Mouse (Mus musculus) hindbrain, postnatal 0 days (tissue): ENCODE measurements around the gene Vdr. TPM values are rescaled to one million over a fixed set of nuclear protein-coding genes. Genes with fewer than 3 reads are reported as not detected.

Experiments used
- ATAC-seq: fragments of 200-750 bp; cut with Nextera tagmentation; 2 replicates; pipeline ENCODE4 v1.8.0; 2017; ENCODE audit warnings: mild to moderate bottlenecking, moderate TSS enrichment, moderate library complexity
- DNase-seq: peaks from one replicate; pipeline ENCODE4 v3.0.0-alpha.2; 2015; ENCODE audit warnings: low spot score
- H3K27ac ChIP-seq: fragments of 300-500 bp; sonication (generic); 2 replicates; pipeline ENCODE4 v1.5.1; 2014; ENCODE audit warnings: mild to moderate bottlenecking
- H3K27me3 ChIP-seq: fragments of 300-500 bp; sonication (generic); 2 replicates; pipeline ENCODE4 v1.6.1; 2014; ENCODE audit warnings: low read length, mixed read lengths; ENCODE audit not compliant: insufficient read depth
- H3K36me3 ChIP-seq: fragments of 300-500 bp; sonication (generic); 2 replicates; pipeline ENCODE4 v1.6.1; 2014; ENCODE audit warnings: low read length, mixed read lengths; ENCODE audit not compliant: insufficient read depth
- H3K4me1 ChIP-seq: fragments of 300-500 bp; sonication (generic); 2 replicates; pipeline ENCODE4 v1.6.1; 2014; ENCODE audit warnings: antibody characterized with exemption, low read length, mixed read lengths; ENCODE audit not compliant: insufficient read depth
- H3K4me2 ChIP-seq: fragments of 300-500 bp; sonication (generic); 2 replicates; pipeline ENCODE4 v1.6.1; 2014; ENCODE audit warnings: low read depth, mild to moderate bottlenecking, low read length, moderate library complexity, mixed read lengths
- H3K4me3 ChIP-seq: fragments of 300-500 bp; sonication (generic); 2 replicates; pipeline ENCODE4 v1.5.1; 2014; ENCODE audit warnings: low read length
- H3K9ac ChIP-seq: fragments of 300-500 bp; sonication (generic); replicated peaks from 2 replicates; pipeline ENCODE4 v1.6.1; 2014; ENCODE audit warnings: mild to moderate bottlenecking, low read length, moderate library complexity, mixed read lengths
- H3K9me3 ChIP-seq: fragments of 300-500 bp; sonication (generic); 2 replicates; pipeline ENCODE4 v1.6.1; 2016; ENCODE audit warnings: low read length, mixed read lengths
- CTCF ChIP-seq: IDR thresholded peaks from 2 replicates; pipeline ENCODE4 v1.5.1; 2016; ENCODE audit warnings: antibody characterized with exemption, control low read depth, low read depth
- WGBS: fragments of 180-500 bp; shearing (Covaris S2); extraction: QIAGEN DNeasy Blood & Tissue Kit; methylation state at CpG from one replicate; pipeline ENCODE4 v1.1.7; 2014; 5-methylcytosine and 5-hydroxymethylcytosine counted together
- polyA plus RNA-seq: library from polyadenylated mRNA; unstranded; fragments of >200 nt; fragmentation: Nextera tagmentation; extraction: Ambion mirVana; gene quantifications from 2 replicates; pipeline ENCODE4 v1.2.1, GENCODE M21; 2015
- total RNA-seq: library from RNA; depleted of rRNA; stranded (reverse); fragments of >200 nt; gene quantifications from 2 replicates; pipeline ENCODE4 v1.2.3, GENCODE M21; 2014

Vdr gene
- total and polyA plus RNA-seq, 2 experiments from 2014 or later = 0.26 to 0.76 TPM

DNA sequence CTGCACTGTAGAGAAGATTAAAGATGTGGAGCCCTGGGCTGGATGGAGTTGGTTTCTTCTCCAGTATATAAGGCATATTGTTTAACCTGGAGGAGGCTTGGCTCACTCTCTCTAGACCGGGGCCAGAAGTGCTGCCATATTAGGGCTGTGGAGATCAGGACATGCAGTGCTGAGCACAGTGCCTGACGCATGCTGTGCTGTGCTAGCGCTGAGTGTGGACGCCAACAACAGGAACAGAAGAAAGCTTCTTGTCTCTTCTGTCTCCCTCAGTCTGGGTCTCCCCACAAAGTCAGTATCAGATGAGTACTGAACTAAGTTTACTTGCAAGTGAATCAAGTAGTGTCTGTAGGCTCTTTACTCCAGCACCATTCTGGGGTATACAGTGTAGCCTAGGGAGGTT lies 71.0 kb downstream of the Vdr start:
- 0 out of 2 replicates have a peak, but pooled peaks cover 8% of the 10 kb centered on the region for H3K4me1 ChIP-seq
- H3K36me3 ChIP-seq = no peaks in the 10 kb centered on the region
- peak overlapping the region; percentile 11; the same call in 1 of the 2 replicates for H3K27ac ChIP-seq
- no peak overlapping the region for H3K4me3 ChIP-seq
- ATAC-seq (no peak), DNase-seq (no peak)
- H3K9me3 ChIP-seq = no peaks in the 10 kb centered on the region
- no peaks in the 10 kb centered on the region for H3K27me3 ChIP-seq
- H3K4me2 ChIP-seq = no peak overlapping the region
- no peak for TF ChIP-seq CTCF
- no peak overlapping the region for H3K9ac ChIP-seq
- WGBS = 53% methylated on average over 4 of the region's 4 CpGs

DNA sequence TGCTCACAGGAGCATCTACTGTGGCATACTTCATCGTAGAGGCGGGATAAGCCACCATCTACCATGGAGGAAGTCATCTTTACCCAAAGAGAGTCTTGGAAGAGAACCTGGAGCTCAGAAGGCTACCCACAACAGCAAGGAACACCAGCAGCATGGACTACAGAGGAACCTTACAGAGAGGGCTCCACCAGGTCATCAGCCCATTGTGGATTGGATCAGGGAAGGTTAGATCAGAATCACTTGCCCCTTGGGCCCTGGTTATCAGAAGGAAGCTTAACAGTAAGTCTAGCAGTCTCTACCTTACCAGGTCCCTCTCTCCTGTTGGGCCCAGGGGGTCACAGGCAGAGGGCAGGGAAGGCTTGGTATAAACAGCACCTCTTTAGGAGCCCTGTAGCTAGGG lies 71.4 kb downstream of the Vdr start:
- Histone ChIP-seq H3K36me3 (no peaks in the 10 kb centered on the region), H3K27ac (peak overlapping the region; percentile 32; the same call in 1 of the 2 replicates), H3K4me3 (no peak overlapping the region), H3K4me2 (no peak overlapping the region), H3K4me1 (0 out of 2 replicates have a peak, but pooled peaks cover 8% of the 10 kb centered on the region), H3K9ac (no peak overlapping the region), H3K27me3 (no peaks in the 10 kb centered on the region), H3K9me3 (no peaks in the 10 kb centered on the region)
- ATAC-seq (no peak), DNase-seq (no peak)
- no peak for TF ChIP-seq CTCF
- WGBS = 94% methylated on average over 2 of the region's 2 CpGs

DNA sequence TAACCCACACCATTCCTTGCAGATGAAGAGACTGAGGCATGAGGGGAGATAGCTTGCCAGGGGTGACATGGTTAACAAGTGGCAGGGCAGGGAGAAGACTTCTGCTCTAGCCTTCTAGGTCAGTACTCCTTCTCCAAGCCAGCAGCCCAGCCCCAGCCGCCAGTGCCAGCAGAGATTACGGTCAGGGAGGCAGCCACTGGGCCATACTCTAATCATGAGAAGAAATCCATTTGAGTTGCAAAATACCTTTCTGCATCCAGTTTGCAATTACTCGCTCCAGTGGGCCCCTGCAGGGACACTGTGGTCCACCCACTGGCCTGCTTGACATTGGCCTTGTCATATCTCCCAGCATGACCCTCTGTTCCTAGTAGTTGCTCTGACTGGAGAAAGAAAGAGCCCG lies 72.0 kb downstream of the Vdr start:
- Histone ChIP-seq H3K4me2 (no peak overlapping the region), H3K9ac (no peak overlapping the region), H3K4me3 (no peak overlapping the region), H3K9me3 (no peaks in the 10 kb centered on the region), H3K4me1 (0 out of 2 replicates have a peak, but pooled peaks cover 8% of the 10 kb centered on the region), H3K27me3 (no peaks in the 10 kb centered on the region), H3K36me3 (no peaks in the 10 kb centered on the region), H3K27ac (0 out of 2 replicates have a peak overlapping the region, but pooled peaks have one; percentile 62)
- WGBS = 55% methylated on average over 4 of the region's 4 CpGs
- ATAC-seq (peak; percentile 55), DNase-seq (peak; percentile 54)
- TF ChIP-seq CTCF = no peak

DNA sequence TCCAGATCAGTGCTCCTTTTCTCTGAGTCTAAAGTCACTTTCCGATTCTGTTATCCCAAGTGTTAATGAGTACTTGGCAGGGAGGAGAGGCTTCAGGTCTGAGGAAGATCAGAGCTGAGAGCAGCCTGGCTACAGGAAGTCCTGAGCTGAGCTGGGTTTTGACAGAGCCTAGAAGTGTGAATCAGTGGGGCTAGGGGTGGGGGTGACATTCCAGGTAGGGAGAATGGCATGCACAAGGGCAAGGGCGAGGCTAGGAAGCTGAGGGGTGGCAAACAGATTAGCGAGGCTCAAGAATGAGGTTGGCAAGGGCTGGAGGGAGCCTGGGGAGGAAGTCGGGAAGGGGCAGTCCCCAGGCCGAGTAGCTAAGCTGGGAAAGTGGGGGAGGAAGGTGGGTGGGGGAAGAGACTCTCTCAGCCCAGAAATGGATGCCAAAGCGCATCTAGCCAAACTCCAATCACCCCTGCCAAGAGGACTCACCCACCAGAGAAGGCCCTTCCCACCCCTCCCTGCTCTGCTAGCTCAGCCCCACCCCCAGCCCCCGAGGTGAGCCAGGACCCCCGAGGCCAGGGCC lies 72.9 kb downstream of the Vdr start:
- no peaks in the 10 kb centered on the region for H3K36me3 ChIP-seq
- 0 out of 2 replicates have a peak, but pooled peaks cover 8% of the 10 kb centered on the region for H3K4me1 ChIP-seq
- no peak overlapping the region for H3K4me2 ChIP-seq
- no peak overlapping the region for H3K4me3 ChIP-seq
- DNase-seq (peak; percentile 61), ATAC-seq (peak; percentile 30; the same call in 1 of the 2 replicates)
- no peak overlapping the region for H3K9ac ChIP-seq
- peak overlapping the region; percentile 62; the same call in 1 of the 2 replicates for H3K27ac ChIP-seq
- TF ChIP-seq CTCF = no peak
- WGBS = 22% methylated on average over 8 of the region's 8 CpGs
- no peaks in the 10 kb centered on the region for H3K9me3 ChIP-seq
- no peaks in the 10 kb centered on the region for H3K27me3 ChIP-seq

DNA sequence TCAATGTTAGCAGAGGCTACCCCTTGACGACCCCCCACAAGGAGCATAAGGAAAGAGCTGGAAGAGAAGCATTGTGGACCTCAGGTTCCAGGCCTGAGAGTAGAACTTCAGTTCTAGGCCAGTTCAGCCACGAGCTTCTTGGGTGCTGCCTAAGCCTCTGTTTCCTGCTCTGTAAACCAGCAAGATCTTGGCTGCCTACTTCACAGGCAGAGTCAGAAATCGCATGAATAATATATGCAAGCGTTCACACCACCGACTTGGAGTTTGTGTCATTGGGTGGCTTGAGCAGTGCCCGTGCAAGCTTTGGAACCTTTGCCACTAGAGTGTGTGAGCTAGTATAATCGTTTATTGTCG lies 73.6 kb downstream of the Vdr start:
- TF ChIP-seq CTCF = no peak
- H3K4me1 ChIP-seq = peaks cover 14% of the 10 kb centered on the region; the same call in 1 of the 2 replicates
- 56% methylated on average over 8 of the region's 8 CpGs for WGBS
- H3K9me3 ChIP-seq = no peaks in the 10 kb centered on the region
- ATAC-seq = no peak
- H3K27me3 ChIP-seq = no peaks in the 10 kb centered on the region
- H3K36me3 ChIP-seq = no peaks in the 10 kb centered on the region
- no peak overlapping the region for H3K4me3 ChIP-seq
- H3K27ac ChIP-seq = 0 out of 2 replicates have a peak overlapping the region, but pooled peaks have one; percentile 62
- DNase-seq = no peak
- no peak overlapping the region for H3K9ac ChIP-seq
- H3K4me2 ChIP-seq = no peak overlapping the region

DNA sequence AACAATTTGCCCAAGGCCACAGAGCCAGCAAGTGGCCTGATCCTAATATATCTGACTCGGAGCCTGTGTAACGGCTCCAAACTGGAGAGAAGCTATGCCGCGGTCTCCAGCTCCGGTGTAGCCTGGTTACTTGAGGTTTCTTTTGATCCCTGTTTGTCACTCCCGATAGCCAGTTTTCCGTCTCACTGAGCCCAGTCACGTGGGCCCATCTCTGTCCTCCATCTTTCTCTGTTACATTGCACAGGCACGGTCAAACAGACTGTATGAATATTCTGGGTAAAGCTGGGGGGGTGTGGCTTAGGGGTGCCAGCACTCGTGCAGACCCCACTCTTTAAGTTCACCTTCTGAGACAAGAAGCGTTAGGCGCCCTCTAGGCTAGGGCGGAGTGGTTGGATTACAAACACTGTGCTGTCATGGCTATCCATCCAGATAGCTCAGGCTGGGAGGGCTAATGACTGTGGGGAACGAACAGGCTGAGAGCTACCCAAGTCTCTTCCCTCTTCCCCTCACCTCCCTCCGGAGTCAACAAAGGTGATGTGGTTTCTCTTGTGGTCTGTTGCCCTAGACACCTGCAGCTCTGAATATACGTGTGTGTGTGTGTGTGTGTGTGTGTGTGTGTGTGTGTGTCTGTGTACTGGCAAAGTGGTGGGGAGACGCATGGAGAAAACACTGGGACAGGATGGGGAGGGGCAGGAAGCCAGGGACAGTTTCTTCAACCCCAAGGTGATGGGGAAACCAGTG lies 74.1 kb downstream of the Vdr start:
- no peak overlapping the region for H3K4me3 ChIP-seq
- peaks cover 15% of the 10 kb centered on the region; the same call in 1 of the 2 replicates for H3K4me1 ChIP-seq
- ATAC-seq (no peak), DNase-seq (no peak)
- no peaks in the 10 kb centered on the region for H3K27me3 ChIP-seq
- no peak overlapping the region for H3K27ac ChIP-seq
- no peak overlapping the region for H3K9ac ChIP-seq
- no peaks in the 10 kb centered on the region for H3K36me3 ChIP-seq
- TF ChIP-seq CTCF = no peak
- WGBS = 51% methylated on average over 17 of the region's 17 CpGs
- no peak overlapping the region for H3K4me2 ChIP-seq
- no peaks in the 10 kb centered on the region for H3K9me3 ChIP-seq
